Mouse (Mus musculus) thymus, postnatal 25 days (tissue): ENCODE measurements around the gene Slc25a42.

Experiments
- DNase-seq: peaks from one replicate; pipeline ENCODE4 v3.0.0; 2022

The Slc25a42 gene

GRCm38 (mm10) chr8:70214411-70214810 lies 2.3 kb upstream of the Slc25a42 start:
- DNase-seq, result no peak

GRCm38 (mm10) chr8:70211726-70212111 lies 386 bp downstream of the Slc25a42 start:
- no peak for DNase-seq

- no peak for DNase-seq
Observed at GRCm38 (mm10) chr8:70211275-70211674, 830 bp downstream of the Slc25a42 start.

- DNase-seq, result no peak
Observed at GRCm38 (mm10) chr8:70210538-70210937, 1.6 kb downstream of the Slc25a42 start.

- no peak for DNase-seq
Observed at GRCm38 (mm10) chr8:70208130-70208529, 4.0 kb downstream of the Slc25a42 start.

- DNase-seq, result no peak
Observed at GRCm38 (mm10) chr8:70204757-70205156, 7.3 kb downstream of the Slc25a42 start.

- DNase-seq, result no peak
Observed at GRCm38 (mm10) chr8:70203072-70203471, 9.0 kb downstream of the Slc25a42 start.

- DNase-seq, result no peak
Observed at GRCm38 (mm10) chr8:70201417-70201816, 10.7 kb downstream of the Slc25a42 start.

GRCm38 (mm10) chr8:70200098-70200681 lies 11.9 kb downstream of the Slc25a42 start:
- peak; percentile 32 for DNase-seq

- DNase-seq, result no peak
Observed at GRCm38 (mm10) chr8:70197603-70198002, 14.5 kb downstream of the Slc25a42 start.

- DNase-seq, result no peak
Observed at GRCm38 (mm10) chr8:70195762-70196161, 16.3 kb downstream of the Slc25a42 start.

- DNase-seq, result no peak
Observed at GRCm38 (mm10) chr8:70194191-70194590, 17.9 kb downstream of the Slc25a42 start.

- no peak for DNase-seq
Observed at GRCm38 (mm10) chr8:70193238-70193637, 18.9 kb downstream of the Slc25a42 start.

- DNase-seq, result no peak
Observed at GRCm38 (mm10) chr8:70188707-70189106, 23.4 kb downstream of the Slc25a42 start.

- DNase-seq, result no peak
Observed at GRCm38 (mm10) chr8:70183194-70183593, 28.9 kb downstream of the Slc25a42 start.

- DNase-seq, result no peak
Observed at GRCm38 (mm10) chr8:70181903-70182252, 30.2 kb downstream of the Slc25a42 start.

- no peak for DNase-seq
Observed at GRCm38 (mm10) chr8:70181212-70181902, 30.7 kb downstream of the Slc25a42 start.

- DNase-seq, result no peak
Observed at GRCm38 (mm10) chr8:70179082-70179481, 33.0 kb downstream of the Slc25a42 start.

- no peak for DNase-seq
Observed at GRCm38 (mm10) chr8:70178231-70178630, 33.9 kb downstream of the Slc25a42 start.

GRCm38 (mm10) chr8:70174079-70174478 lies 38.0 kb downstream of the Slc25a42 start:
- no peak for DNase-seq

- no peak for DNase-seq
Observed at GRCm38 (mm10) chr8:70173320-70173719, 38.8 kb downstream of the Slc25a42 start.

GRCm38 (mm10) chr8:70172043-70172681 lies 39.9 kb downstream of the Slc25a42 start, which contains the start of gene Tmem161a:
Gene Tmem161a (plus strand): TSS chr8:70172356.
- DNase-seq, result peak; percentile 89

GRCm38 (mm10) chr8:70171240-70171639 lies 40.9 kb downstream of the Slc25a42 start:
- no peak for DNase-seq

- DNase-seq, result no peak
Observed at GRCm38 (mm10) chr8:70170748-70171147, 41.4 kb downstream of the Slc25a42 start.
